13 mouse cellular contexts compared by ENCODE assay signal in the genomic region with DNA sequence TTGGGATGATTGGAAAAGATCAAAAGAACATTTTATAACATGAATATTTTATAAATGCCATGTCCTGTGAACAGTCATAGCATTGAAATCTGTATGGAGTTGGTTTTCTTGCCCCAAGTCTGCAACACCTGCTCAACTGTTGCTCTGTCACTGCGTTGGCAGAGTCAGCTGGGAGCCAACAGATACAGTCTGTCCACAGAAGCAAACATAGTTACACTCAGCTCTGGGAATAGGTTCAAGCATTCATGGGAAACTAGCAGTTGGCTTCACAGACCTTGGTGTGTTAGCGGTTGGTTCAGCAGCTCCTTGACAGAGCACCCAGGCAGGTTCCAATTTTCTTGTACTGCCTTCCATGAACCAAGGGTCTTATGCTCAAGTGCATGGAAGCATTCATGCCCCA. TPM values are rescaled to one million over a fixed set of nuclear protein-coding genes. Genes with fewer than 3 reads are reported as not detected.
DNase-seq lines count a peak whose midpoint lies in the region; ATAC-seq lines count a peak whose summit lies in the region.
"Had no signal": no experiment of that assay in that cellular context is flagged by ENCODE, and none has a peak within 500 bp of the region (broad histone marks: within the 10 kb centered on the region; RNA-seq: fewer than 3 reads in every experiment).

No protein-coding gene starts in this region.

- DNase-seq in heart, adult 11 months: peak; percentile 94
- DNase-seq in testis, postnatal 14 days (ENCODE audit: low spot score): peak; percentile 69
- DNase-seq in testis, postnatal 10 days (ENCODE audit: low spot score): no peak
- peak; percentile 51 to 64 for DNase-seq in left cerebral cortex, adult 18-20 months (ENCODE audit: low spot score in 2 of 2)
- DNase-seq in urinary bladder, postnatal 4 days (ENCODE audit: low spot score in 2 of 2): no peak
- DNase-seq: kidney, adult 8-10 months; lung, postnatal 14 days had no signal

- H3K27ac ChIP-seq in heart, embryonic 11.5 days (ENCODE audit: low read depth, low read length): no peak overlapping the region
- no peak overlapping the region for H3K27ac ChIP-seq in kidney, embryonic 14.5 days (ENCODE audit: low read depth, low read length)
- H3K27ac ChIP-seq in midbrain, embryonic 15.5 days: no peak overlapping the region
- H3K27ac ChIP-seq: limb, embryonic 12.5 days had no signal

- ATAC-seq in heart, embryonic 11.5 days (replicated peaks; ENCODE audit: insufficient number of reproducible peaks, low FRiP score, low TSS enrichment): no peak
- ATAC-seq in kidney, embryonic 14.5 days (ENCODE audit: low FRiP score, low TSS enrichment): no peak
- no peak for ATAC-seq in midbrain, embryonic 15.5 days (replicated peaks)

- 89% methylated on average over 2 of the region's 2 CpGs for WGBS in heart, embryonic 11.5 days (ENCODE audit: insufficient replicate concordance)
- 93% methylated on average over 2 of the region's 2 CpGs for WGBS in kidney, embryonic 14.5 days
- 81% methylated on average over 2 of the region's 2 CpGs for WGBS in midbrain, embryonic 15.5 days

- no peaks in the 10 kb centered on the region for H3K9me3 ChIP-seq in heart, embryonic 11.5 days (replicated peaks; ENCODE audit: control insufficient read depth, low read length)
- no peaks in the 10 kb centered on the region for H3K9me3 ChIP-seq in kidney, embryonic 14.5 days (ENCODE audit: control insufficient read depth, low read length)
- no peaks in the 10 kb centered on the region for H3K9me3 ChIP-seq in midbrain, embryonic 15.5 days
- H3K9me3 ChIP-seq: limb, embryonic 12.5 days had no signal

- no peaks in the 10 kb centered on the region for H3K36me3 ChIP-seq in heart, embryonic 11.5 days (ENCODE audit: control insufficient read depth, insufficient read depth, low read length)
- H3K36me3 ChIP-seq in kidney, embryonic 14.5 days (ENCODE audit: control insufficient read depth, insufficient read depth, low read length): peaks cover 4% of the 10 kb centered on the region; the same call in 1 of the 2 replicates
- peaks cover 6% of the 10 kb centered on the region; the same call in 1 of the 2 replicates for H3K36me3 ChIP-seq in midbrain, embryonic 15.5 days (replicated peaks)

- H3K27me3 ChIP-seq in heart, embryonic 11.5 days (ENCODE audit: control insufficient read depth, insufficient read depth, low read length): no peaks in the 10 kb centered on the region
- H3K27me3 ChIP-seq in kidney, embryonic 14.5 days (ENCODE audit: control insufficient read depth, insufficient read depth, low read length): no peaks in the 10 kb centered on the region
- no peaks in the 10 kb centered on the region for H3K27me3 ChIP-seq in midbrain, embryonic 15.5 days (replicated peaks)
- H3K27me3 ChIP-seq: limb, embryonic 12.5 days had no signal

- peaks cover 31% of the 10 kb centered on the region for H3K4me1 ChIP-seq in heart, embryonic 11.5 days (ENCODE audit: control insufficient read depth, insufficient read depth, low read length)
- H3K4me1 ChIP-seq in kidney, embryonic 14.5 days (ENCODE audit: control insufficient read depth, insufficient read depth, low read length): peaks cover 36% of the 10 kb centered on the region
- peaks cover 71% of the 10 kb centered on the region for H3K4me1 ChIP-seq in midbrain, embryonic 15.5 days

- H3K4me3 ChIP-seq in heart, embryonic 11.5 days (ENCODE audit: low read depth, low read length): no peak overlapping the region
- no peak overlapping the region for H3K4me3 ChIP-seq in kidney, embryonic 14.5 days (ENCODE audit: low read length)
- H3K4me3 ChIP-seq in midbrain, embryonic 15.5 days: no peak overlapping the region
- H3K4me3 ChIP-seq: limb, embryonic 12.5 days had no signal

- H3K4me2 ChIP-seq in heart, embryonic 11.5 days: no peak overlapping the region
- no peak overlapping the region for H3K4me2 ChIP-seq in kidney, embryonic 14.5 days (replicated peaks; ENCODE audit: low read depth, low read length)
- H3K4me2 ChIP-seq in midbrain, embryonic 15.5 days: no peak overlapping the region
- H3K4me2 ChIP-seq: limb, embryonic 12.5 days had no signal

- no peak overlapping the region for H3K9ac ChIP-seq in heart, embryonic 11.5 days (ENCODE audit: low read depth, low read length)
- no peak overlapping the region for H3K9ac ChIP-seq in kidney, embryonic 14.5 days (ENCODE audit: low read depth, low read length)
- H3K9ac ChIP-seq in midbrain, embryonic 15.5 days: no peak overlapping the region
- H3K9ac ChIP-seq: limb, embryonic 12.5 days had no signal

RNA-seq across cellular contexts. Expression of a gene that starts 4.0 kb away (rescaled TPM):
- polyA plus RNA-seq in heart, embryonic 11.5 days (2014; fragmentation: Nextera tagmentation; extraction: Ambion mirVana): 7.5 and 7.9 TPM in 2 replicates
- 10 to 100 TPM; 23.1 to 25.3 TPM for total RNA-seq in left cerebral cortex, adult 18-20 months (2021)
- polyA plus RNA-seq in kidney, embryonic 14.5 days (2014; fragmentation: Nextera tagmentation; extraction: Ambion mirVana): 10.4 and 13.7 TPM in 2 replicates
- 12.4 and 14.0 TPM in 2 replicates for polyA plus RNA-seq in midbrain, embryonic 15.5 days (2015; fragmentation: Nextera tagmentation; extraction: Ambion mirVana)

RNA-seq across cellular contexts. Expression of a gene that starts 5.7 kb away (rescaled TPM):
- 1.0 and 1.1 TPM in 2 replicates for polyA plus RNA-seq in heart, embryonic 11.5 days (2014; fragmentation: Nextera tagmentation; extraction: Ambion mirVana)
- 1 to 10 TPM; 2.9 to 3.5 TPM for total RNA-seq in left cerebral cortex, adult 18-20 months (2021)
- polyA plus RNA-seq in kidney, embryonic 14.5 days (2014; fragmentation: Nextera tagmentation; extraction: Ambion mirVana): 1.2 and 2.2 TPM in 2 replicates
- 1.0 and 1.4 TPM in 2 replicates for polyA plus RNA-seq in midbrain, embryonic 15.5 days (2015; fragmentation: Nextera tagmentation; extraction: Ambion mirVana)

RNA-seq across cellular contexts. Expression of a gene that starts 25.9 kb away (rescaled TPM):
- polyA plus RNA-seq in heart, embryonic 11.5 days (2014; fragmentation: Nextera tagmentation; extraction: Ambion mirVana): not detected in 2 replicates
- total RNA-seq in left cerebral cortex, adult 18-20 months (2021): not detected
- 0.33 TPM in 1 of 2 replicates, not detected in the other for polyA plus RNA-seq in kidney, embryonic 14.5 days (2014; fragmentation: Nextera tagmentation; extraction: Ambion mirVana)
- 0.48 and 1.3 TPM in 2 replicates for polyA plus RNA-seq in midbrain, embryonic 15.5 days (2015; fragmentation: Nextera tagmentation; extraction: Ambion mirVana)
- total RNA-seq: hematopoietic stem cell, adult 5-6 weeks had no signal
- polyA plus RNA-seq: limb, embryonic 12.5 days; stomach, embryonic 14.5 days had no signal

RNA-seq across cellular contexts. Expression of a gene that starts 28.3 kb away (rescaled TPM):
- 3.5 and 4.1 TPM in 2 replicates for polyA plus RNA-seq in heart, embryonic 11.5 days (2014; fragmentation: Nextera tagmentation; extraction: Ambion mirVana)
- under 1 TPM; 0.30 to 0.52 TPM for total RNA-seq in left cerebral cortex, adult 18-20 months (2021)
- polyA plus RNA-seq in kidney, embryonic 14.5 days (2014; fragmentation: Nextera tagmentation; extraction: Ambion mirVana): 1.4 and 1.6 TPM in 2 replicates
- polyA plus RNA-seq in midbrain, embryonic 15.5 days (2015; fragmentation: Nextera tagmentation; extraction: Ambion mirVana): 0.58 and 0.68 TPM in 2 replicates

RNA-seq across cellular contexts. Expression of a gene that starts 33.9 kb away (rescaled TPM):
- polyA plus RNA-seq in heart, embryonic 11.5 days (2014; fragmentation: Nextera tagmentation; extraction: Ambion mirVana): 7.5 and 8.8 TPM in 2 replicates
- 10 to 100 TPM; 17.7 to 18.2 TPM for total RNA-seq in left cerebral cortex, adult 18-20 months (2021)
- polyA plus RNA-seq in kidney, embryonic 14.5 days (2014; fragmentation: Nextera tagmentation; extraction: Ambion mirVana): 10.4 and 18.3 TPM in 2 replicates
- 25.8 and 26.3 TPM in 2 replicates for polyA plus RNA-seq in midbrain, embryonic 15.5 days (2015; fragmentation: Nextera tagmentation; extraction: Ambion mirVana)

Comparison
In these comparisons a context has a peak if more than half of its experiments do, and no peak if none do; other contexts are left out.
1. DNase-seq: peak in heart, adult 11 months (single experiment), testis, postnatal 14 days (single experiment) and left cerebral cortex, adult 18-20 months (2 of 2); none in testis, postnatal 10 days (single experiment) and urinary bladder, postnatal 4 days (0 of 2).